Mouse (Mus musculus): ENCODE measurements around the gene Slc39a11. TPM values are rescaled to one million over a fixed set of nuclear protein-coding genes. Genes with fewer than 3 reads are reported as not detected.

Slc39a11 gene
- total and polyA plus RNA-seq, 3 experiments, result 43.2 to 54.4 (median 51.0) TPM

DNA sequence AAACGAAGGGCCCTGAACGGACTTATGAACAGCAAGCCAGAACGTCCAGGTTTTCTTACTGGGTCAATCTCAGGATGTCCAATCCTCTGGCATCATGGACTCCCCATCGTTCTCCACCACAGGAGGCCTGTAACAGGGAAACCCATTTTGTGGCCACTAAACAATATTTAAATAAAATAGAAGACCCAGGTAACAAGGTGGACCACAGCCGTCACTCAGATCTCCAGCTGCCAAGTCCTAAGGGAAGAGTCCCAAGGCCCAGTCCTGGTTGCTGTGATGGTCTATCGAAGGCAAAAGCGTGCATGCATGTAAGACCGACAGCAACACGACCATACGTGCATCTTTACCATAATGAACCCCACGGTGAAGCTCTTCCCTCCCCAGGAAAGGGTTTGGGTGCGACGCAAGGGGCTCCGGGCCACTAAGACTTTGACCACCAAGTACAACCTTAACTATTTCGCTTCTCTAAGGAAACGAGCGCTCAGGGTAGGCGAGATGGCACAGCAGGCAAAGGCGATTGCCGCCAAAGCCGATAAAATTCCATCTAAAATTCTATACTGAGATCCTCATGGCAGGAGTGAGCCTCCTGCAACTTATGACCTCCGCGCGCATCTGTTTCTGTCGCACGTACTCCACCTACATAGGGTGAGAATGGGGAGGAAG, 1.1 kb downstream of the Slc39a11 start, which contains the start of gene Cog1:
Gene Cog1 (plus strand): TSS at position 480 of the 663 bp plus-strand sequence.
- peak within 1 kb of the TSS; percentile 73 for H3K27ac ChIP-seq (ENCODE audit: insufficient read depth, low read depth)
- H3K36me3 ChIP-seq (replicated peaks in 1 of 2; ENCODE audit: control insufficient read depth in 1 of 2, insufficient read depth in 1 of 2, low read length in 1 of 2), result peaks cover 24 to 27% of the 10 kb centered on the region in 2 experiments
- TF ChIP-seq JUN (IDR thresholded peaks at IDR 0.05; ENCODE audit: insufficient read depth, low read depth, low read length), result no peak
- 0 out of 2 replicates have a peak, but pooled peaks have one; percentile 23 for TF ChIP-seq SIN3A (IDR thresholded peaks at IDR 0.05; ENCODE audit: low read length)
- TF ChIP-seq MYC (IDR thresholded peaks at IDR 0.05; ENCODE audit: low read depth, low read length), result 0 out of 2 replicates have a peak, but pooled peaks have one; percentile 2
- H3K9ac ChIP-seq (ENCODE audit: insufficient read depth, low read depth), result peak within 1 kb of the TSS; percentile 95
- in situ Hi-C loops (cut with MboI; ENCODE audit: low pct_ligation_motif_present, low pct_unique_long_range_greater_than_20kb, low sequenced_read_pairs) (no loop called here), dilution Hi-C loops (cut with MboI; ENCODE audit: extremely low pct_ligation_motif_present, extremely low pct_unique_long_range_greater_than_20kb, low sequenced_read_pairs) (no loop called here)
- peaks cover 9 to 28% of the 10 kb centered on the region in 2 experiments; a peak in 3 of 4 replicates for H3K4me1 ChIP-seq (ENCODE audit: control insufficient read depth in 1 of 2, insufficient read depth in 2 of 2)
- H3K27me3 ChIP-seq (replicated peaks), result peaks cover 2% of the 10 kb centered on the region
- H3K4me3 ChIP-seq (replicated peaks in 1 of 3; ENCODE audit: low read depth in 2 of 3, low read length in 2 of 3, poor library complexity in 1 of 3), result peak within 1 kb of the TSS; percentile 76 to 97 (median 95)
- H3K9me3 ChIP-seq (replicated peaks; ENCODE audit: low read length), result peaks cover 4% of the 10 kb centered on the region
- peak within 1 kb of the TSS; percentile 94 for H3K4me2 ChIP-seq (ENCODE audit: insufficient read depth, low read depth, poor library complexity, severe bottlenecking)
- DNase-seq (ENCODE audit: extremely low read depth), result no peak
- no peaks in the 10 kb centered on the region for H3K79me2 ChIP-seq (replicated peaks; ENCODE audit: control insufficient read depth, extremely low read depth, insufficient read depth, poor library complexity, severe bottlenecking)

DNA sequence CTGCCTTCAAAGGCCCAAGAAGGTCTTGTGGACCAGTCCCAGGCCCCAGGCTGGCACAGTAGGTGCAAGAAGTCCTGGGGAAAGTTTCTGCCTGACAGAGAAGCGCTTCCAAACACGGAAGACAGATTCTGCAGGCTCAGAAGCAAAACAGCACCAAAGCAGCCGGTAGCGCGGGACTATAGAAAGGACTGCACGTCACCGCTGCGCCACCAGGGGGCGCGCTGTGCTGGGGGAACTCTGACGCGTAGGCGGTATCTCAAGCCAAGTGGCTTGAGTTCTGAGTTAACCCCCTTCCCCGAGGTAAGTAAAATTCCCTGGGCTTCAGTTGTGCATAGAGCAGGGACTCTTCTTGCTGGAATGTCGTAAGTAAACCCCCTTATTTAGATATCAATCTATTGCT, 1.7 kb downstream of the Slc39a11 start:
- in situ Hi-C loops (cut with MboI; ENCODE audit: low pct_ligation_motif_present, low pct_unique_long_range_greater_than_20kb, low sequenced_read_pairs) (no loop called here), dilution Hi-C loops (cut with MboI; ENCODE audit: extremely low pct_ligation_motif_present, extremely low pct_unique_long_range_greater_than_20kb, low sequenced_read_pairs) (no loop called here)
- TF ChIP-seq TCF12 (IDR thresholded peaks at IDR 0.05; ENCODE audit: low read depth, low read length), result 0 out of 2 replicates have a peak, but pooled peaks have one; percentile 15
- TF ChIP-seq CTCF (conservative IDR thresholded peaks at IDR 0.05 in 1 of 2, IDR thresholded peaks at IDR 0.05 in 1 of 2; ENCODE audit: low read depth in 2 of 2, low read length in 2 of 2), result peak; percentile 87 to 98
- no peak for TF ChIP-seq MAZ (IDR thresholded peaks at IDR 0.05; ENCODE audit: low read depth, low read length)
- no peak for TF ChIP-seq ZMIZ1 (IDR thresholded peaks at IDR 0.05; ENCODE audit: low read depth, low read length)
- 0 out of 2 replicates have a peak, but pooled peaks have one; percentile 0 for TF ChIP-seq MYC (IDR thresholded peaks at IDR 0.05; ENCODE audit: low read depth, low read length)
- 0 out of 2 replicates have a peak, but pooled peaks have one; percentile 6 for TF ChIP-seq NELFE (IDR thresholded peaks at IDR 0.05; ENCODE audit: low read depth, low read length)
- peak; percentile 53 for TF ChIP-seq RAD21 (IDR thresholded peaks at IDR 0.05; ENCODE audit: low read depth, low read length)
- TF ChIP-seq SMC3 (IDR thresholded peaks at IDR 0.05; ENCODE audit: low read depth, low read length), result peak; percentile 67
- H3K27me3 ChIP-seq (replicated peaks), result peaks cover 2% of the 10 kb centered on the region
- H3K27ac ChIP-seq (ENCODE audit: insufficient read depth, low read depth), result no peak overlapping the region
- no peaks in the 10 kb centered on the region for H3K79me2 ChIP-seq (replicated peaks; ENCODE audit: control insufficient read depth, extremely low read depth, insufficient read depth, poor library complexity, severe bottlenecking)
- H3K4me2 ChIP-seq (ENCODE audit: insufficient read depth, low read depth, poor library complexity, severe bottlenecking), result no peak overlapping the region
- peaks cover 4% of the 10 kb centered on the region for H3K9me3 ChIP-seq (replicated peaks; ENCODE audit: low read length)
- peaks cover 17 to 21% of the 10 kb centered on the region in 2 experiments for H3K36me3 ChIP-seq (replicated peaks in 1 of 2; ENCODE audit: control insufficient read depth in 1 of 2, insufficient read depth in 1 of 2, low read length in 1 of 2)
- H3K4me1 ChIP-seq (ENCODE audit: control insufficient read depth in 1 of 2, insufficient read depth in 2 of 2), result peaks cover 9 to 28% of the 10 kb centered on the region in 2 experiments; a peak in 3 of 4 replicates
- peak; percentile 84 for DNase-seq (ENCODE audit: extremely low read depth)
- no peak overlapping the region for H3K9ac ChIP-seq (ENCODE audit: insufficient read depth, low read depth)
- H3K4me3 ChIP-seq (replicated peaks in 1 of 3; ENCODE audit: low read depth in 2 of 3, low read length in 2 of 3, poor library complexity in 1 of 3), result peak overlapping the region in 1 of 3 experiments; percentile 76

DNA sequence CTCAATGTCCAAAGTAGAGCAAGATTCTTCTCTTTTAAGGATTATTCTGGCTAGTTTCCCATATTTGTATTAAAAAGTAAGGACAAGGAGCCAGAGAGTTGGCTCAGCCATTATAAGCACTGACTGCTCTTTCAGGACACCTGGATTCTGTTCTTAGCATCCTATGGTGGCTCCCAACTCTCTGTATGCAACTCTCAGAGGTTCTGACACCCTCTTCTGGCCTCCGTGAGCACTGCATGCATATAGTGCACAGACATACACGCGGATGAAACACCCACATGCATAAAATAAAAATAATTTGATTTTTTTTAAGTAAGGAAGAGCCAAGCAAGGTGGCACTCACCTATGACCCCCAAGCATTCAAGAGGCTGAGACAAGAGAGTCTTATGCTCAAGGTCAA, 4.7 kb downstream of the Slc39a11 start:
- Histone ChIP-seq H3K4me2 (ENCODE audit: insufficient read depth, low read depth, poor library complexity, severe bottlenecking) (no peak overlapping the region), H3K36me3 (replicated peaks in 1 of 2; ENCODE audit: control insufficient read depth in 1 of 2, insufficient read depth in 1 of 2, low read length in 1 of 2) (no peaks in the 10 kb centered on the region), H3K9ac (ENCODE audit: insufficient read depth, low read depth) (no peak overlapping the region), H3K79me2 (replicated peaks; ENCODE audit: control insufficient read depth, extremely low read depth, insufficient read depth, poor library complexity, severe bottlenecking) (no peaks in the 10 kb centered on the region), H3K27ac (ENCODE audit: insufficient read depth, low read depth) (no peak overlapping the region), H3K9me3 (replicated peaks; ENCODE audit: low read length) (peaks cover 4% of the 10 kb centered on the region), H3K4me1 (ENCODE audit: control insufficient read depth in 1 of 2, insufficient read depth in 2 of 2) (peaks cover 3 to 14% of the 10 kb centered on the region in 2 experiments; a peak in 3 of 4 replicates), H3K27me3 (replicated peaks) (peaks cover 2% of the 10 kb centered on the region), H3K4me3 (replicated peaks in 1 of 3; ENCODE audit: low read depth in 2 of 3, low read length in 2 of 3, poor library complexity in 1 of 3) (no peak overlapping the region)
- in situ Hi-C loops (cut with MboI; ENCODE audit: low pct_ligation_motif_present, low pct_unique_long_range_greater_than_20kb, low sequenced_read_pairs) (no loop called here), dilution Hi-C loops (cut with MboI; ENCODE audit: extremely low pct_ligation_motif_present, extremely low pct_unique_long_range_greater_than_20kb, low sequenced_read_pairs) (no loop called here)
- no peak for DNase-seq (ENCODE audit: extremely low read depth)
- TF ChIP-seq CHD2 (IDR thresholded peaks at IDR 0.05; ENCODE audit: low read length) (no peak), CTCF (conservative IDR thresholded peaks at IDR 0.05 in 1 of 2, IDR thresholded peaks at IDR 0.05 in 1 of 2; ENCODE audit: low read depth in 2 of 2, low read length in 2 of 2) (peak in 1 of 2 experiments; percentile 36; a peak in 2 of 4 replicates), ZMIZ1 (IDR thresholded peaks at IDR 0.05; ENCODE audit: low read depth, low read length) (no peak)

Measured in CH12.LX (cell line).